Mouse (Mus musculus) CD4-positive, CD25-positive, alpha-beta regulatory T cell, adult 4 months (primary cell): Measurements from ENCODE around the gene Ppp2r2c. TPM values are rescaled to one million over a fixed set of nuclear protein-coding genes. Genes with fewer than 3 reads are reported as not detected.

Experiments used
- ATAC-seq: one replicate; pipeline ENCODE4 v1.8.0; 2017
- polyA plus RNA-seq, 2 experiments: library from polyadenylated mRNA; unstranded; fragments of 100-300 nt; shearing (Covaris generic); gene quantifications; one replicate each; pipeline ENCODE4 v1.2.1; 2017

The Ppp2r2c gene
- polyA plus RNA-seq = not detected

DNA sequence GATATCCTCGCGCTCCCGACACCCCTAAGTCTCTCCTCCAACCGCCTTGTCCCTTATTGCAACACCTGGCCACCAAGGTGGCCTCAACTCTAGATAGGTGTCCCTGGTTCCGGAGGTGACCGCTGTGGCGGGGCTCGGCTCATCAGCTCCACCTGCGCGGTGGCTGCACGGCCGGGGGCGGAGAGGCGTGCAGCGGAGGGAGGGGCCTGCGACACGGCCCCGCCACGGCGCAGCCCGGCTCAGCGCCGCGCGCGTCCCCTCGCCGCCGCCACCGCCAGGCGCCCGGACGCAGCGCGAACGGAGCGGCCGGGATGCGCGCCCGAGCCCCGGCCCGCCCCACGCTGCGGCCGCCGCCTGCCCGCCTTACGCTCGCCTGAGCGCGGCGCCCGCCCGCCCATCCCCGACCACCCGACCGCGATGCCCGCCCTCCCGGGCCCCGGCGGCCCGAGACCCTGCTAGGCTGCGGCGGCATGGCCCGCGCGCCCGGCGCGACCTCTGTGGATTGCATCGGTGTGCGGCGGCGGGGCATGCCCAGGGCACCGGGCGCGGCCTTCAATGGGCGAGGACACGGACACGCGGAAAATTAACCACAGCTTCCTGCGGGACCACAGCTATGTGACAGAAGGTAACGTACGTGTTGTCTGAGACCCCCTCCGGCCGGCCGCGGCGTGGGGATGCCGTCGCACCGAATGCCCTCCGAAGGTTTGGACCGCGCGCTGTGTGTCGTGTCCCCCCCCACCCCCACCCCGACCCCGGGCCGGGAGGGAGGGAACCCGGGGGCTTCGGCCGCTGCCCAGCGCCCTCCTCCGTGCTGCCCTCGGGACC lies at the start of gene Ppp2r2c:
Gene Ppp2r2c (plus strand): TSS at position 248 of the 825 bp plus-strand sequence.
- ATAC-seq = no peak

DNA sequence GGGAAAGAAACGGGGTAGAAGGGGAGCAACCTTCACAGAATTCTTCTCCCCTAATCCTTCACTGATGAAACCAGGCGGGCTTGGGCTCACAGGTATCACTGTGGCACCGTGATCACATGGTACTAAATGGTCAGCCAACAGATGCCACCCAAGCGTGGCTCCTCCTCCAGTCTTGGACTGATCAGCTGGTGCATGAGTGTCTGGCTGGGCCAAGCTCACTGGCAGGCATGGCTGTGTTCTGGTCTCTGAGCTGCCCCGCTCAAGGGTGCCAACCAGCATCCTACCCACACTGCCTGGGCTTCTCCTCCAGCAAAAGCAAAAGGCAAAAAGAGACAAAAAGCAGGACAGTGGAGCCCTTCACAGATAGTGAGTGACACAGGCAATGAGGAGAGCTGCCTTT lies 48.6 kb upstream of the Ppp2r2c start:
- no peak for ATAC-seq

DNA sequence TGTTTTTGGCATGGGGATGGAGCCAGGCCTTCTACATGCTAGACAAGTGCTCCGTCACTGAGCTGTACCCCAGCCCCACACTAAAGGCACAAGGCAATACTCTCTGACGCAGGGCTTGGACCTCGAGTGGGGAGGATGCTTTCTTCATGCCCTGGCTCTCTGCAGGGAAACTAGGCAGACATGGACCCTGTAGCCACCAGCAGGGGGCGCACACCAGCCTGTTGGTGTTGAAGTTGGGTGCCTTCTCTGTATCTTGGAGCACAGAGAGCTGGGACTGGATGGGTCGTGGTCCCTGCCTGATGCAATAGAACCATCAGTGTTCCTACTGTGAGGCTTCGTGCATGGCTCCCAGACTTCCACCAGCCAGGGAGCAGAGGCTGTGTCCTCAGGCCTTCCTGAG lies 48.2 kb upstream of the Ppp2r2c start:
- peak; percentile 60 for ATAC-seq

DNA sequence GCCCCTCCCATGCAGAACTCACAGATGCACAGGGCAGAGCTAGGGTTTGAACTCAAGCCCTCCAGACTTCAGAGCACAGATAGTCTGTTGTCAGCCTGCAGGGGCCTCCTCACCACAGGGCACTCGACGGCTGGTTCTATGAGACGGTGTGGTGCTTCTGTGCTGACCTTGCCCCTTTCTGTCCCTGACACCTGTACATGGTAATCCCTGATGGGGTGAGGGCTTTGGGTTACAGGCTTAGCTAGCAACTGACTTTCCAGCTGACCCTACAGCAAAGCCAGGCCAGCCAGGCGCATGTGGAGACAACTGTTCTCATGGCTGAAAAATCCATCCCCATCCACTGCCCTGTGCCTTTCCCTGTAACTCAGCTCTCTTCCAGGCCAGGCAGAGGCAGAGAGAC lies 45.4 kb upstream of the Ppp2r2c start:
- ATAC-seq = no peak

DNA sequence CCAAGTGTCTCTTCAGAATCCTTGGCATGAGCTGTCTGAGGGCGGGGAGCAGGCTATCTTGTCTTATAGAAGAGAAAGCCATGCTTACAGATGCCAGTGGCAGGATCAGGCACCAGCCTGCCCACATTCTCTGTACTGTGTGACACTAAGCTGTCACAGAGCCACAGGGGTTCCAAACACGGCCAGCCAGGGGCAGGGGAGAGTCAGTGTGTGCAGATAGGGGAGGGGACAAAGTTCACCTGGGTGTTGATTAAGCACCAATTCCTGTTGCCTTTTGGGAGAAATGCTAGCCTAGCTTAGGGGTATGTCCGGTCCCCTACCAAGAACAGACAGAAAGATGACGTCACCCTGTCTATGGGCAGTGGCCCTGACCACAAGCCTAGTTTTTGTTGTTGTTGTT lies 39.2 kb upstream of the Ppp2r2c start:
- ATAC-seq = no peak

DNA sequence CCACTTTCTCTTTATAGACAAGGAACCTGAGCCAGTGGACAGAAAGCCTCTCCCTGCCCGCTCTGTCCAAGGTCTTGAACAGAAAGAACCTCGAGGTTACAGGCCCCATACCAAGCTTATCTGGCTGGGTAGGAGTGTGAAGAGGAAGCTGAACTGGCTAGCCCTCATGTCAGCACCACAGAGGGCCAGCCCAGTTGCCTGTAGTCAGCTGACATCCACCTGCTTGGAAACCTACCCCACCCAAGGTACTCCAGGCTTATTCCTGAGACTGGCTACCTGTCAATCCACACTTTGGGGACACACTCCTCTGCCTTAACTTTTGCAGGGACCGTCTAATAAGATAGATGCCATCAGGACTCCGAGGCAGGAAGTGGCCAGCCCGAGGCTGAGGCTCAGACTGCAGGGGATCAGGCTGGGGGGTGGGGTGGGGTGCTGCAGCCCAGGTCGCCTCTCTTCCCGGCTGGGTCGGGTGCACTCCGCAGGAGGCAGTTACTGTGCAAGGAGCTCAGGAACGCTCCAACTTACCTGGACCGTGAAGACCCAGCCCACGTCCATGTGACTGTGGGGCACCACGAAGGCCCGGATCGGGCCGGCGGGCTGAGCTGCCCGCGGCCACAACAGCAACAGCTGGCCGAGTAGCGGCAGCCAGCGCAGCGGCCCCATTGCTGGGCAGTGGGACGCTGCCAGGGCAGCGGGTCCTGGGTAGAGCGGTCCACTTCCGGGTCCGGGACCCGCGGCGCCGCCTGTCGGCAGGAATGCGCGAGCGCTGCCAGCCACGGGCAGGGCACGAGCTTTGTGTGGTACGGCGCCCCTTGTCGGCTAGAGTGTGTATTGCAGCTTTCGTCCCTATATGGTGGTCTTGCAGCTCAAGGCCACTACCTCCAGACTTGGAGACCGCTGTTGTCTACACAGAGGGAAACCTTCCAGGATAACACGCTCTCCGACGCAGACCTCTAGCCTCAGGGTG lies 38.1 kb upstream of the Ppp2r2c start, which contains the start of gene Man2b2:
Gene Man2b2 (minus strand): TSS at position 741 of the 967 bp plus-strand sequence.
- peak; percentile 95 for ATAC-seq

DNA sequence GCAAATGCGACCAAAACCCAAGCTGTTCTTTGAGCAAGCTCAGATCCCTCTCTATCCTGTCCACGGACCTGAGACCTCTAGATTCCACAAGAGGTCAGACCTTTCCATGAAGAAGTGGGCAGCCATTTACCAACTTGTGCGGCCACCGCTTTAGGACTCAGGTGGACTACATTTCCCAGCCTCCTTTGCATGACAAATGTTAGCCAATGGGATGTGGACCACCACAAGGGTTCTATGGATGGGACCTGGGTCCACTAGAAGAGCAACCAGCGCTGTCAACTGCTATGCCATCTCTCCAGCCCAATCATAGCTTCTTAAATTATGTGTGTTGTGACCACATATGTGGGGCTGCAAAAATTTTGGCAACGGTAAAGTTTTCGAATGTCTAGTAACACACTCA lies 37.0 kb upstream of the Ppp2r2c start:
- ATAC-seq = no peak

DNA sequence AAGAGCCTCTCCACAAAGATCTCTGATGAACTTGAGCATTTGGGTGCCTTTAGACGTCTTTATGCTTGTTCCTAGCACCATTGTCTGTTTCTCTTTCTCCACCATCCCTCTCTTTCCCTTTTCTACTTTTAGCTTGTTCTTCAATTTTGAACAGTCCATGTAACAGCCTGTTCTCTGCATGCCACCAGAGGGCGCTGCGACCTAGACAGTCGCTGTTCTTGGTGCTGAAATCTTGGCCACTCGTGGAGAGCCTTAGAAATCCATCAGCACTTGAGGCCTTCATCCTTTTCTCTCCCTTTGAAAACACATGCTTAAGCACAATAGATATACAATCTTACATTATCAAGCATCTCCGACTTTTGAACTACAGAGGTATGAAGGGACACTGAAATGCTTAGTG lies 32.4 kb upstream of the Ppp2r2c start:
- ATAC-seq = peak; percentile 60

DNA sequence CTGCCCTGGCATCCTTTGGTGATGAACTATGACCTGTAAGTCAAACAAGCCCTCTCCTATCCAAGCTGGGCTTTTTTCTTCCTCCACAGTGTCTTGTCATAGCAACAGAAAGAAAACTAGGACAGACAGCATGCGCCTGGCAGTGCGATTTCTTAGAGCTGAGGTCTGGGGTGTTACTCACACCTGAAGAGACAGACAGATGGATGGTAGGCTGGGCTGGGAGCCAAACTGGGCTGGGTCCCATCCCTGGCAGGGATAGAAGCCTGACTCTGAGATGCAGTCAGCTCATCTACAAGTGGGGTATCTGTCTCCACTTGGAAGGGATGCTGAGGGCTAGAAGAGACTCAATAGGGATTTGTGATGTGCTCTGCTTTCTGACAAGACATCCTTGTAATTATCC lies 29.3 kb upstream of the Ppp2r2c start:
- ATAC-seq = no peak

DNA sequence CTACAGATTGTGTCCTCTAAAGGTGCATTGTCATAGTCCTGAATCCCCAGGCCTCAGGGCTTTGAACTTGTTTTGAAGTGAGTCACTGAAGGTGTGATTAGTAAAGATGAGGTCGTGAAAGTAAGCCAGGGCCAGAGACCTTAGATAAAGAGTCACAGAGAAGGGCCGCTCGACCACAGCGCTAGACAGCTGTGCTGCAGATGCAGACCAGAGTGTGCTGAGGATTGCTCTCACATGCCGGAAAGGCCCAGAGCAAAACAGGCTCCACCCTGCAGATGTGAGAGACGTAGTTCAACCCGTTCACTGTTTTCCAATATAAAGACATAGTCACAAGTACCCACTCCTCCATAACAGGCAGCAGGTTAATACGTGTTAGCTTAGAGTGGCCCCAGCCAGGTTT lies 28.7 kb upstream of the Ppp2r2c start:
- ATAC-seq = no peak

DNA sequence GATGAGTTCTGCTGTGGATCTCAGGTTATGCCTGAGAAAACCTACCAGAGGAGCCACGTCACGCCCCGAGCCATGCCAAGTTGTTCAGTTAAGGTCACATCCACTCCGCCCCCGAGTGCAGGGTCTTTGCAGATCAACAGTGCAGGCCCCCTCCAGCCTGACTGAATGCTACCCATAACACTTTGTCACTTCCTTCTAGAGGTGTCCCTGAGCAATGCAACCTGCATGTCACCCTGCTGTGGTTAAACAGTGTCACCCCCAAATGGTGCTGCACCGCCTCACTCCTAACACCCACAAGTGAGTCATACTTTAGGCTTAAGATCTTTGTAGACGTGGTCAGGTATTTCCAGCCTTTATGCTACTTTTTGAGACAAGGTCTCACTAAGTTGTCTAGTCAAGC lies 28.2 kb upstream of the Ppp2r2c start:
- ATAC-seq = no peak

DNA sequence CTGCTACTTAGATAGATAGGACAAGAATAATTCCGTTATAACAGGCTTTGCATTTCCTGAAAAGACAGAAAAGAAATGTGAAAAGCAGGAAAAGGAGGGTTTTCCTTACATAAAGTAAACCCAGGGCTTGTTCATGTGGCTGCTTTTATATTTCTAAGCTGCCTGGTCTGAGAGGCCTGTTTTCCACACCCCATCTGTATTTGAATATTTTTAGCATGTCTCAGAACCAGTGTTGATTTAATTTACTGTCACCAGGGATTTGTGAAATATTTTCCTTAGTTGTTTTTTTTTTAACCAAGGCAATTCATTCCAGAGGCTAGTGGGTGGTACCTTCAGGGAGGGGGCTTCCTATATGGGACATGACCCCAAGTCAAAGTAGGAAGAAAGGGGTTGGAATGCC lies 26.6 kb upstream of the Ppp2r2c start:
- ATAC-seq = no peak

DNA sequence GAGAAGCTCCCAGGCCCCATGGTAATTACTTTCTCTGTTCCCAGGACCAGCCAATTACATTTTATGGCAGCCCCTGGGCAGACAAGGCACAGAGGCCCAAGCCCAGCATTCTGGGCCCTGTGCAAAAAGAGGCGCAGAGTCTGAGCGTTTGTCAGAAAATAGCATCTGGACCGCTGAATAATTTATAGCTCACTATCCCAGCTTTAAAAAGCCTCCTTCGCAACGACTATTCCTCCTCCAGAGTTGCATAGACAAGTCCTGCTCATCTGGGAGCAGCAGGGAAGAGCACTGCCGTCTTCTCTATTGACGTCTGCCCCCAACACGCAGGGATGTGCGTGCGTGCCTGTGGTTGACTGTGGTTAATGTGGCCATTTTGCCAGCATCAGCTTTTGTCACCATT lies 23.8 kb upstream of the Ppp2r2c start:
- no peak for ATAC-seq

DNA sequence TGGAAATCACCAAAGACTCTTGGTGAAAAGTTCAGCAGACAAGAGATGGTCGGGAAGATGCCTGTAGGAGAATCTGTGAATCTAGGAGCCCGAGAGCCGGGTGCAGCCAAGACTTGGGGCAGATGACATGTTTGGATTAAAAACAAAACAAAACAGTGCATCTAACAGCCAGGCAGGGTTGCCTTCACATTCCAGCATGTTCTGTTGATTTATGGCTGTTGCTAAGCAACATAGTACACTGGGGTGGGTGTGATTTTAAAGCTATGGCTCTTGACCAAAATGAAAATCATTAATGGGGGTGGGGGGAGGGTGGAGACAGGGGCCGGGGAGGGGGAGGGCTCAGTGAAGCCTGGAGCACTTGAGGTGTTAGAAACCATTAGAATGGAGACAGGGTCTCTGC lies 16.7 kb upstream of the Ppp2r2c start:
- ATAC-seq = no peak

DNA sequence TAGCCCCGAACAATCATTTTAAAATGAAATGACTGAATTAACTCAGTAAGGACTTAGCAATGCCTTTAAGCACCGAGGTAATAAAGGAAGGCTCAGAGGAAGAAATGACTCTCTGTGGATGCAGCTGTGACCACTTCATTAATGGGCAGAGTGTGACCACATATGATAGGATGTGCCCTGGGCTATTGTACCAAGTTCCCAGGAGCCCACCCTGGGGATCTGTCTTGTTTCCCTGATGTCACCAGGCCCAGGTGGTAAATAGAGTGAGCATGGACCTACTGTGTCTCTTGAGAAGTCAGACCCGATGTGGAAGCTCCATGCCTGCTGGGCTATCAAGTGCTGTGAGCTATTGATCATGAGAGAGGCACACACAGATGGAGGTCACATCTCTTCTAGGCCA lies 13.1 kb upstream of the Ppp2r2c start:
- no peak for ATAC-seq

DNA sequence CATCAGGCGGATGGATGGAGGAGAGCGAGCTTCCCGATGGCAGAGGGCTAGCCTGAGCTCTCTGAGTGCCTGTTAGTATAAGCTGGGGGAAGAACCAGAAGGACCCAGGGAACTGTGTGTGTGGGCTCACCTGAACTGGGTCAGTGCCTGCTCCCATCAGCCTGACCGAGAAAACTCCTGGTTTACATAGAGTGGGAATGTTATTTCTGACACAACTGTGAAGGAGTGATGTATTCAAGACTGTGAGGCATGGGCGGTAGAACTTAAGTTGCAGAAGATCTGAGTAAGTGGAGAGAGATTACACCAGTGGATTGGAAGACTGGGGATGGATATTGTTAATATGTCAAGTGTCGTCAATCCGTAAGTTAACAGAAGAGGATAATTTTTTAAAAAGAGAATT lies 11.8 kb upstream of the Ppp2r2c start:
- ATAC-seq = no peak

DNA sequence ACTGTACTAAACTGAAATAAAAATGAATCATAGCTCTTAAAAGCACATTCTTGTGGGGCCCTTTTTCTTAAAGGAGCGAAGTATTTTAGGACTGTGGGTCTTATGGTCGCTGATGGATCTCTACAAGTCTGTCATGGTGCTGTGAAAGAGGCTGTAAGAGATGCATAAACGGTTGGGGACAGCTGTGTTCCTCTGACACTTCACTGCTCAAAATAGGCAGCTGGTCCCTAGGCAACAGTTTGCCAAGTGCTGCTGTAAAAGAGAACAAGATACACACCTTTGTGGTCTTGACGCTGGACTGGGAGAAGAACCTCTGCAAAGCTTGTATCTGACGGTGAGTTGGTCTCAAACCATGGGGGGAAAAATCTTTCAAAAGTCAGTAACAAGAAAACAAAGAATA lies 10.8 kb upstream of the Ppp2r2c start:
- ATAC-seq = no peak

DNA sequence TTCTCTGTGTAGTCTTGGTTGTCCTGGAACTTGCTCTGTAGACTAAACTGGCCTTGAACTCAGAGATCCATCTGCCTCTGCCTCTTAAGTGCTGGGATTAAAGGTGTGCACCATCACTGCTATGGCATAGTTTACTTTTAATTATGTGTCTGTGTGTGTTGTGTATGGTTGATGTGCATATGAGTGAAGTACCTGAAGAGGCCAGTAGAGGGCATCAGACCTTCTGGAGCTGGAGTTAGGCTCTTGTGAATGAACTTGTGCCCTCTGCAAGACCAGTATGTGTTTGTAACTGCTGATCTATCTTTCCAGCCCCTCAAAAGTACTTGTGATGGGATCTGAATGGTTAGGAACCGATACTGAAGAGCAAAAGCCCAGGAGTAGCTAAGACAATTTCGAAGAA lies 7.2 kb upstream of the Ppp2r2c start:
- no peak for ATAC-seq

DNA sequence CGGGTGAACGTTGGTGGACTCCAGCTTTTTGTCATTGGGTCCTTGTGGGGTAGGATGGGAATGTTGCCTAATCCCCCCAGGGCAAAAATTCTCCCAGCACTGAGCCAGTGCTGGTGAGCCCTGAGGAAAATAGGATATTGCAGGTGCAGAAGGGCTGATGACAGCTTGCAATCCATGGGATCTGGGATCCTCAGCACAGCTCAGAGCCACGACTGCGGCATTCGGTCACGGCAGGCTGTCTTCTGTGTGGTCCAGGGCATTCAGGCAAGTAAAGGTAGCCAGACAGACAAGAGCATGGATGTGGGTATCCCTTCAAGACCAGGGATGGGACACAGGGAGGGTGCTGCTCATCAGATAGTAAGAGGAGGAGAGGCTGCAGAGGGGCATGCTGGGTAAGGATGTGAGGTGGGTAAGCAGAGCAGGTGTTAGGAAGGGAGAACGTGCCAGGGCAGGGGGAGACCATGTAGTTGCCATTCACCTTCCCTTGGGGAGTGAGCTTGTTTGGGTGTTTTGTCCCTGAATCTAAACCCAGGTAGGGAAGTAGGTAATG lies 1.5 kb upstream of the Ppp2r2c start:
- ATAC-seq = no peak

DNA sequence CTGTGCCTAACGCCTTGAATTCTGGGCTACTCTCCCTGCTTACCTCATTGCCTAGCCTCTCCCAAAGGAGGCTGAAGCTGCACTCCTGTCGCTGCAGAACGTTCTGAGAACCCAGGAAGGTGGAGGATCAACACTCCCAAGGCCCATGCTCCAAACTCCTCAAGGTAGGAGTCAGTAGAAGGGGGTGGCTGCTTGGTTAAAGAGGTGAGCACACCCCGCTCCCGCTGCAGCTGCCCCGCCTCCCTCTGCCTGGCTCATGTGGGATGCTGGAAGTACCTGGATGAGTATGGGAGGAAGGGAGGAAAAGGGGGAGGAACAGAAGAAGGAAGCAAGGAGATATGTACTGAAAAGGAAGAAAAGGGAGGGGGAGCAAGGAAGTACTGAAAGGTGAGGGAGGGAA lies 752 bp upstream of the Ppp2r2c start:
- ATAC-seq = no peak

DNA sequence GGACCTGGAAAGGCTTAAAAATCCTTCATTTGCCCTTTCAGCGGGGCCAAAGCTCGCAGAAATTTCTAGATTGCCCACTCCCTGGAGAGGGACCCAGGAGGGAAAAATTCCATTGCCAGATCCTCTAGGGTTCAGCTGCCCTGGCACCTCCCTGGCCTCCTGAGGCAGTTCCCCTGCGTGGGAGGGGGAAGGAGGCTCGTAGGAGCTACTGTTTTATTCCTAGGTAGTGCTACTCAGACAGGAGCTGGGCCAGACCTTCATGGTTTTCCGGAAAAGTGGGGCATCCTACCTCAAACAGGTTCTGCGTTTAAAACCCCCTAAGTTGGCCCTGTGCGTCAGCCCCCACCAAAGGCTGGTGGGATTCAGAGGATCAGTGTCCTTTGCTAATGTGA lies 869 bp downstream of the Ppp2r2c start:
- no peak for ATAC-seq

DNA sequence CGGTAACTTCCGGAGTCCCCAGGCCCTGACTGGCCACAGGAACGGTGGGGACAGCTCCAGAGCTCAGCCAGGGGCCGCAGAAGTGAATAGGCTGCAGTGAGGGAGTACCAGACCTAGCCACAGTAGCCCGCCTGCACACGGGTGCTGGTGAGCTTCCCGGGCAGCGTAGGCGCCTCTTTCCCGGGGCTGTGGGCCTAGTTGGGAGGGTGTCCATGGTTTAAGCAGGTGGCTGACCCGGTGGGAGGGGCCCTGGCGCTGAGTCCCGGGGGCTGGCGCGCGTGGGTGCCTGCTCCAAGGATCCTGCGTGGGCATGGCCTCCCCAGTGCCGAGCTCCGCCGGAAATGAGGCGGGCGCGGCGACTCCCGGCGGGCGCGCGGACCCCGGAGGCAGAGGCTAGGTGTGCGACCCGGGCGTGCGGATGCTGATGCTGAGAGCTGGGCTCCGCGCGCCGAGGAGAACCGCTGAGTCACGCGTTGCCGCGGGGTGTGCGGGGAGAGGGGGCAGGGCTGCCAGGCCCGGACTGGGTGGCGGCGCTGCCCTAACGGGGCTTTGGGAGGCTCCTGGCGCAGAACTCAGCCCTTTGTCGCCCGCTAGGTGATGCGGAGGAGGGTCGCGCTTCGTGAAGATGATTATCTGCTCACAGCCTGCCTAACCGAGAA lies 1.4 kb downstream of the Ppp2r2c start:
- no peak for ATAC-seq

DNA sequence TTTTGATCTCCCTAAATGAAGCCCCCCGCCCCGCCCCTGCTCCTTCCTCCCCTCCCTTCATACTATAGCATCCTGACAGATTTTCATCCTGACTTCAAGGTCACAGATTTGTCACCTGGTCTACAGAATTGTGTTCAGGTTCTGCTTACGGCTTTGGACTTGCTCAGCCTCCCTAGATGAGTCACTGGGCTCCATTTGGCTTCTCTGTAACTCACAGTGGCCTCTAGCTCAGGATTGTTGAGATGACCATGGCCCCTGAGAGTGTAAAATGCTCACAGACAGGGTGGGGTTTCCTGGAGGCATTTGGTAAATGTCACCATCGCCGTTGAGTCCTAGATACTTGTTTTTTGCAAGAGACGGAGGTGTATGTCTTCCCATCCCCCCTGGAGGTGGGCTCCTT lies 2.6 kb downstream of the Ppp2r2c start:
- no peak for ATAC-seq
